Mouse (Mus musculus) heart, postnatal 10 days (tissue): ENCODE results near the gene Lca5. TPM values are rescaled to one million over a fixed set of nuclear protein-coding genes. Genes with fewer than 3 reads are reported as not detected.

Experiments
- total RNA-seq, 2 experiments: library from RNA; stranded (reverse); gene quantifications; 2 replicates each; pipeline ENCODE4 v1.2.3; 2021

Gene Lca5
- total RNA-seq, 2 experiments from 2014 or later: 5.5 to 6.8 TPM

Other genes with a start within 250 kb of the Lca5 start
- 1 to 10 TPM; 5.8 to 6.4 TPM for gene Sh3bgrl2, start 107.2 kb upstream of the Lca5 start, total RNA-seq